Mouse (Mus musculus) G1E (cell line): ENCODE results near the gene Asb15.

Source experiments
- CTCF ChIP-seq: IDR thresholded peaks from 2 replicates; pipeline ENCODE4 v1.5.1; 2012; ENCODE audit warnings: low read depth, low read length, inconsistent platforms, mixed read lengths
- GATA1 ChIP-seq: IDR thresholded peaks from 2 replicates; pipeline ENCODE4 v1.6.1; 2012; ENCODE audit warnings: borderline replicate concordance, low read length, inconsistent platforms, mixed read lengths

DNA sequence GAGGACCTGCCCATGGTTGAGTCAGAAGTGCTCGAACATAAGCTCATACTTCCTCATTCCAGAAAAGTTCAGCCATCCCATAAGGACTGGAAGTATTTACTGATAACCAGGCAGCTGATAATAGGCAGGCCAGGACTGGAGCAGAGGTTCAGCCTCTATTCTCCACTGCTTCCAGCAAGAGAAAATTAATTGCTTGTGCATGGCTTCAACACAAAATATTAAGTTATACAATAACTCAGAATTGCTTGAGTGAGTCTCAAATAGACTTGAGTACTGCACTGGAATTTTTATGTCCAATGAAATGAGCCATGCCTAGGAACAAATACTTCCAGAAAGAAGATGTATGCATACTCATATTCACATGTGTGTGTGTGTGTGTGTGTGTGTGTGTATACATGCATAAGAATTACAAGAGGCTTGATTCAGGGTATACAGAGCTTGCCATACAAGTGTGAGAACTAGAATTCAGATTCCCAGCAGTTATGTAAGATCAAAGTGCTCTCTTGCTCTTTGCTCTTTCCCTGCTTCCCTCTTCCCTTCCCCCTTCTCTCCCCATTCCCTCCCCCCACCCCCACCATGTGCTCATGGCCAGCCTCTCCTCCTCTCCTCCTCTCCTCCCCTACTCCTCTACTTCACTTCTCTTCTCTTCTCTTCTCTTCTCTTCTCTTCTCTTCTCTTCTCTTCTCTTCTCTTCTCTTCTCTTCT, 18.9 kb downstream of the Asb15 start:
- TF ChIP-seq CTCF (no peak), GATA1 (no peak)
